Mouse (Mus musculus) spleen, adult 2 months (tissue): ENCODE measurements at regions not wholly inside any gene's neighbourhood (a gene's known extent, or its start where the extent isn't known, plus 50 kb on each side); places are given as distances from the start of the nearest gene placed in this dataset.

Source experiments
- DNase-seq, 2 experiments: peaks; one replicate each; pipeline versions ENCODE4 v3.0.0 to v3.0.0-alpha.2; 2012 to 2021; ENCODE audit warnings: low spot score in 2 of 2, low read depth in 1 of 2
- H3K27ac ChIP-seq: fragments of 200-500 bp; 2 replicates; pipeline ENCODE4 v1.5.1; 2012; ENCODE audit warnings: low read length, inconsistent platforms; ENCODE audit not compliant: insufficient read depth
- H3K27me3 ChIP-seq: fragments of 200-500 bp; 2 replicates; pipeline ENCODE4 v1.6.1; 2012; ENCODE audit warnings: mild to moderate bottlenecking, moderate library complexity, low read length, inconsistent platforms; ENCODE audit not compliant: control insufficient read depth, insufficient read depth
- H3K36me3 ChIP-seq: fragments of 200-500 bp; 2 replicates; pipeline ENCODE4 v1.6.1; 2012; ENCODE audit warnings: mild to moderate bottlenecking, low read length, inconsistent platforms; ENCODE audit not compliant: control insufficient read depth, insufficient read depth
- H3K4me1 ChIP-seq: fragments of 200-500 bp; 2 replicates; pipeline ENCODE4 v1.6.1; 2011; ENCODE audit warnings: inconsistent platforms; ENCODE audit not compliant: control insufficient read depth, insufficient read depth, insufficient read length
- H3K4me3 ChIP-seq: fragments of 200-500 bp; 2 replicates; pipeline ENCODE4 v1.5.1; 2011; ENCODE audit warnings: mild to moderate bottlenecking, inconsistent platforms; ENCODE audit not compliant: insufficient read depth, insufficient read length; ENCODE audit errors: extremely low read depth
- CTCF ChIP-seq: fragments of 200-500 bp; IDR thresholded peaks from 2 replicates; pipeline ENCODE4 v1.5.1; 2011; ENCODE audit warnings: mild to moderate bottlenecking, inconsistent platforms; ENCODE audit not compliant: insufficient read depth, insufficient read length, insufficient replicate concordance; ENCODE audit errors: extremely low read depth
- POLR2A ChIP-seq: fragments of 200-500 bp; IDR thresholded peaks from 2 replicates; pipeline ENCODE4 v1.6.1; 2011; ENCODE audit warnings: low read depth, low read length, inconsistent platforms
- WGBS: fragments of 180-500 bp; shearing (Covaris S2); methylation state at CpG from one replicate; pipeline ENCODE4 v1.1.7; 2018; 5-methylcytosine and 5-hydroxymethylcytosine counted together

GRCm38 (mm10) chr10:43759186-43759905 is 142.2 kb downstream of the Qrsl1 start:
- Histone ChIP-seq H3K27ac (peak overlapping the region; percentile 68), H3K4me3 (no peak overlapping the region), H3K4me1 (peaks cover 31% of the 10 kb centered on the region), H3K27me3 (no peaks in the 10 kb centered on the region), H3K36me3 (no peaks in the 10 kb centered on the region)
- no peak for DNase-seq
- TF ChIP-seq CTCF (no peak), POLR2A (no peak)
- 48% methylated on average over 14 of the region's 14 CpGs for WGBS

- WGBS, result 89% methylated on average over 5 of the region's 5 CpGs
- H3K27ac ChIP-seq, result no peak overlapping the region
Measured at GRCm38 (mm10) chr10:43759906-43760281, 141.7 kb downstream of the Qrsl1 start.

GRCm38 (mm10) chr10:43761979-43762570 is 139.5 kb downstream of the Qrsl1 start:
- no peak for DNase-seq
- 43% methylated on average over 6 of the region's 6 CpGs for WGBS
- Histone ChIP-seq H3K36me3 (no peaks in the 10 kb centered on the region), H3K4me3 (no peak overlapping the region), H3K4me1 (peaks cover 41% of the 10 kb centered on the region), H3K27ac (no peak overlapping the region), H3K27me3 (no peaks in the 10 kb centered on the region)
- TF ChIP-seq CTCF, result no peak
- TF ChIP-seq POLR2A, result no peak

More at GRCm38 (mm10) chr10:43759906-43760281, 141.7 kb downstream of the Qrsl1 start:
- Histone ChIP-seq H3K4me3 (no peak overlapping the region), H3K27me3 (no peaks in the 10 kb centered on the region), H3K4me1 (peaks cover 34% of the 10 kb centered on the region), H3K36me3 (no peaks in the 10 kb centered on the region)
- TF ChIP-seq CTCF (no peak), POLR2A (no peak)
- no peak for DNase-seq

- TF ChIP-seq CTCF, result no peak
- no peak for TF ChIP-seq POLR2A
- Histone ChIP-seq H3K4me3 (no peak overlapping the region), H3K27me3 (no peaks in the 10 kb centered on the region), H3K36me3 (no peaks in the 10 kb centered on the region), H3K27ac (no peak overlapping the region), H3K4me1 (peaks cover 29% of the 10 kb centered on the region; the same call in 1 of the 2 replicates)
- DNase-seq, result no peak
- 87% methylated on average over 3 of the region's 3 CpGs for WGBS
Measured at GRCm38 (mm10) chr10:43764581-43764980, 137.0 kb downstream of the Qrsl1 start.

- no peaks in the 10 kb centered on the region for H3K36me3 ChIP-seq
- 45% methylated on average over 1 of the region's 1 CpGs for WGBS
- DNase-seq, result no peak
- no peak overlapping the region for H3K27ac ChIP-seq
- peaks cover 22% of the 10 kb centered on the region; the same call in 1 of the 2 replicates for H3K4me1 ChIP-seq
- H3K27me3 ChIP-seq, result no peaks in the 10 kb centered on the region
- H3K4me3 ChIP-seq, result no peak overlapping the region
- TF ChIP-seq POLR2A (no peak), CTCF (no peak)
Measured at GRCm38 (mm10) chr10:43765275-43765674, 136.3 kb downstream of the Qrsl1 start.

- no peak overlapping the region for H3K4me3 ChIP-seq
Measured at GRCm38 (mm10) chr10:43765829-43766486, 135.6 kb downstream of the Qrsl1 start.

More at GRCm38 (mm10) chr10:43765829-43766486, 135.6 kb downstream of the Qrsl1 start:
- Histone ChIP-seq H3K36me3 (no peaks in the 10 kb centered on the region), H3K27me3 (no peaks in the 10 kb centered on the region), H3K4me1 (peaks cover 18% of the 10 kb centered on the region; the same call in 1 of the 2 replicates), H3K27ac (no peak overlapping the region)
- 59% methylated on average over 11 of the region's 11 CpGs for WGBS
- no peak for DNase-seq
- TF ChIP-seq POLR2A, result no peak
- TF ChIP-seq CTCF, result no peak
